In genomic region chr1:172550551-172550951, GRCm38 (mm10) we compare ENCODE assay signal across 9 mouse cellular contexts. TPM values are rescaled to one million over a fixed set of nuclear protein-coding genes. Genes with fewer than 3 reads are reported as not detected.
A peak's percentile ranks its signal among the peaks of the same experiment; 100 is the strongest.
DNase-seq lines count a peak whose midpoint lies in the region; ATAC-seq and TF ChIP-seq lines count a peak whose summit lies in the region.
"Had no signal": no experiment of that assay in that cellular context is flagged by ENCODE, and none has a peak within 500 bp of the region (broad histone marks: within the 10 kb centered on the region; RNA-seq: fewer than 3 reads in every experiment).

No protein-coding gene starts in this region.

- peak overlapping the region; percentile 26; the same call in 1 of the 2 replicates for H3K9ac ChIP-seq in heart, adult 2 months (ENCODE audit: low read depth, low read length)
- 0 out of 2 replicates have a peak overlapping the region, but pooled peaks have one; percentile 38 for H3K9ac ChIP-seq in intestine, postnatal 0 days (ENCODE audit: low read depth, low read length)
- no peak overlapping the region; the same call in 1 of the 2 replicates for H3K9ac ChIP-seq in liver, embryonic 11.5 days (ENCODE audit: low read depth, low read length)
- peak overlapping the region; percentile 55 for H3K9ac ChIP-seq in midbrain, postnatal 0 days (replicated peaks; ENCODE audit: low read length, poor library complexity, severe bottlenecking)

- intact Hi-C loops in heart, adult 2 months (cut with DNase I): no loop called here

- WGBS in heart, adult 2 months: 0% methylated on average over 8 of the region's 8 CpGs
- WGBS in intestine, postnatal 0 days: 0% methylated on average over 8 of the region's 8 CpGs
- WGBS in liver, embryonic 11.5 days: 0% methylated on average over 8 of the region's 8 CpGs
- 2% methylated on average over 8 of the region's 8 CpGs for WGBS in midbrain, postnatal 0 days

- TF ChIP-seq POLR2A in bone marrow macrophage, adult 2 months (IDR thresholded peaks at IDR 0.05; ENCODE audit: borderline replicate concordance, low read depth, low read length): no peak
- TF ChIP-seq POLR2A in heart, adult 2 months (IDR thresholded peaks at IDR 0.05; ENCODE audit: insufficient read depth, low read depth, low read length): peak; percentile 54

- DNase-seq in adrenal gland, adult 2 months: peak; percentile 56
- no peak for DNase-seq in adrenal gland, postnatal 4 days (ENCODE audit: low spot score in 2 of 2)
- peak; percentile 62 to 78 for DNase-seq in heart, adult 2 months
- DNase-seq in liver, embryonic 11.5 days (ENCODE audit: low spot score): peak; percentile 51
- peak; percentile 80 for DNase-seq in midbrain, postnatal 0 days (ENCODE audit: low spot score)
- DNase-seq in spleen, postnatal 36 days (ENCODE audit: low spot score in 2 of 2): peak; percentile 82 to 83

- H3K4me3 ChIP-seq in bone marrow macrophage, adult 2 months (ENCODE audit: insufficient read depth, low read length): peak overlapping the region; percentile 89
- H3K4me3 ChIP-seq in heart, adult 2 months: peak overlapping the region; percentile 44
- peak overlapping the region; percentile 48 for H3K4me3 ChIP-seq in intestine, postnatal 0 days (ENCODE audit: low read depth, low read length)
- peak overlapping the region; percentile 41 for H3K4me3 ChIP-seq in liver, embryonic 11.5 days (ENCODE audit: low read depth, low read length)
- H3K4me3 ChIP-seq in midbrain, postnatal 0 days (ENCODE audit: low read depth, low read length): peak overlapping the region; percentile 40

- H3K27ac ChIP-seq in bone marrow macrophage, adult 2 months (ENCODE audit: insufficient read depth, low read depth, low read length): peak overlapping the region; percentile 44
- peak overlapping the region; percentile 60 for H3K27ac ChIP-seq in heart, adult 2 months
- H3K27ac ChIP-seq in intestine, postnatal 0 days (ENCODE audit: low read depth, low read length): no peak overlapping the region
- no peak overlapping the region for H3K27ac ChIP-seq in liver, embryonic 11.5 days (ENCODE audit: low read depth, low read length)
- H3K27ac ChIP-seq in midbrain, postnatal 0 days (ENCODE audit: low read depth, low read length): peak overlapping the region; percentile 59; the same call in 1 of the 2 replicates

- no peaks in the 10 kb centered on the region for H3K79me2 ChIP-seq in heart, adult 2 months (replicated peaks; ENCODE audit: control insufficient read depth, insufficient read depth, low read length)

- TF ChIP-seq CTCF in bone marrow macrophage, adult 2 months (IDR thresholded peaks at IDR 0.05; ENCODE audit: low read depth, low read length): no peak
- TF ChIP-seq CTCF in heart, adult 2 months (IDR thresholded peaks at IDR 0.05): no peak
- TF ChIP-seq CTCF in intestine, postnatal 0 days (IDR thresholded peaks at IDR 0.05; ENCODE audit: low read depth): no peak
- TF ChIP-seq CTCF in midbrain, postnatal 0 days (IDR thresholded peaks at IDR 0.05): no peak; the same call in 1 of the 2 replicates

- H3K36me3 ChIP-seq in heart, adult 2 months (ENCODE audit: control insufficient read depth, insufficient read depth, low read length): no peaks in the 10 kb centered on the region
- H3K36me3 ChIP-seq in intestine, postnatal 0 days (ENCODE audit: control insufficient read depth, insufficient read depth): no peaks in the 10 kb centered on the region
- H3K36me3 ChIP-seq in liver, embryonic 11.5 days (ENCODE audit: control insufficient read depth, insufficient read depth, low read length): no peaks in the 10 kb centered on the region
- H3K36me3 ChIP-seq in midbrain, postnatal 0 days (ENCODE audit: insufficient read depth, low read length): no peaks in the 10 kb centered on the region

- peak overlapping the region; percentile 70 for H3K4me2 ChIP-seq in intestine, postnatal 0 days (replicated peaks; ENCODE audit: low read depth)
- peak overlapping the region; percentile 64 for H3K4me2 ChIP-seq in liver, embryonic 11.5 days
- peak overlapping the region; percentile 64 for H3K4me2 ChIP-seq in midbrain, postnatal 0 days (ENCODE audit: low read depth, low read length, poor library complexity, severe bottlenecking)

- no peak for TF ChIP-seq EP300 in heart, adult 2 months (IDR thresholded peaks at IDR 0.05; ENCODE audit: insufficient read depth, low read depth, low read length)

- peaks cover 65% of the 10 kb centered on the region for H3K4me1 ChIP-seq in bone marrow macrophage, adult 2 months (ENCODE audit: control insufficient read depth, insufficient read depth, low read length)
- H3K4me1 ChIP-seq in heart, adult 2 months (ENCODE audit: control insufficient read depth, insufficient read depth, low read length): peaks cover 16% of the 10 kb centered on the region
- H3K4me1 ChIP-seq in intestine, postnatal 0 days (replicated peaks; ENCODE audit: control insufficient read depth, insufficient read depth, low read length): 0 out of 2 replicates have a peak, but pooled peaks cover 12% of the 10 kb centered on the region
- H3K4me1 ChIP-seq in liver, embryonic 11.5 days (replicated peaks; ENCODE audit: control insufficient read depth, insufficient read depth, low read length): 0 out of 2 replicates have a peak, but pooled peaks cover 6% of the 10 kb centered on the region
- H3K4me1 ChIP-seq in midbrain, postnatal 0 days (ENCODE audit: insufficient read depth, low read length): peaks cover 4% of the 10 kb centered on the region; the same call in 1 of the 2 replicates

- no peaks in the 10 kb centered on the region for H3K9me3 ChIP-seq in intestine, postnatal 0 days (ENCODE audit: control insufficient read depth)
- H3K9me3 ChIP-seq in liver, embryonic 11.5 days (ENCODE audit: control insufficient read depth, low read length): no peaks in the 10 kb centered on the region
- no peaks in the 10 kb centered on the region for H3K9me3 ChIP-seq in midbrain, postnatal 0 days (ENCODE audit: low read length)

- ATAC-seq in intestine, postnatal 0 days: peak; percentile 79
- ATAC-seq in liver, embryonic 11.5 days (replicated peaks; ENCODE audit: low FRiP score): peak; percentile 65
- peak; percentile 87 for ATAC-seq in midbrain, postnatal 0 days (ENCODE audit: low FRiP score)

- no peaks in the 10 kb centered on the region for H3K27me3 ChIP-seq in heart, adult 2 months (ENCODE audit: control insufficient read depth, insufficient read depth, low read length)
- H3K27me3 ChIP-seq in intestine, postnatal 0 days (replicated peaks; ENCODE audit: control insufficient read depth, insufficient read depth, low read length): no peaks in the 10 kb centered on the region
- H3K27me3 ChIP-seq in liver, embryonic 11.5 days (replicated peaks; ENCODE audit: control insufficient read depth, insufficient read depth, low read length): peaks cover 6% of the 10 kb centered on the region; the same call in 1 of the 2 replicates
- no peaks in the 10 kb centered on the region for H3K27me3 ChIP-seq in midbrain, postnatal 0 days (ENCODE audit: insufficient read depth, low read length)

RNA-seq across cellular contexts. Expression of gene Vsig8, which starts 5.2 kb away (rescaled TPM):
- total RNA-seq in adrenal gland, adult 2 months (2021): under 1 TPM; 0.24 to 0.61 TPM
- 1.6 and 2.1 TPM in 2 replicates for polyA plus RNA-seq in adrenal gland, adult 2 months (2012; rRNA removed)
- under 1 TPM in 1 of 2 experiments, not detected in 1; 0.17 TPM for total RNA-seq in adrenal gland, postnatal 4 days (2021)
- not detected in 2 replicates for polyA plus RNA-seq in bone marrow macrophage, adult 2 months (2012; ENCODE audit: insufficient read depth, insufficient read length, missing spikeins)
- not detected for total RNA-seq in heart, adult 2 months (2021)
- not detected in 2 replicates for polyA plus RNA-seq in heart, adult 2 months (2012; rRNA removed)
- 0.44 and 0.53 TPM in 2 replicates for polyA plus RNA-seq in intestine, postnatal 0 days (2015; fragmentation: Nextera tagmentation; extraction: Ambion mirVana)
- polyA plus RNA-seq in liver, embryonic 11.5 days (2014; fragmentation: Nextera tagmentation; extraction: Ambion mirVana): not detected in 2 replicates
- 0.11 and 2.3 TPM in 2 replicates for total RNA-seq in midbrain, postnatal 0 days (2014; rRNA removed)
- 1.3 and 2.5 TPM in 2 replicates for polyA plus RNA-seq in midbrain, postnatal 0 days (2015; fragmentation: Nextera tagmentation; extraction: Ambion mirVana)

RNA-seq across cellular contexts. Expression of gene Cfap45, which starts 29.9 kb away (rescaled TPM):
- under 1 TPM; 0.31 to 0.37 TPM for total RNA-seq in adrenal gland, adult 2 months (2021)
- 0.15 TPM in 1 of 2 replicates, not detected in the other for polyA plus RNA-seq in adrenal gland, adult 2 months (2012; rRNA removed)
- total RNA-seq in adrenal gland, postnatal 4 days (2021): 1 to 10 TPM; 2.0 to 2.1 TPM
- polyA plus RNA-seq in bone marrow macrophage, adult 2 months (2012; ENCODE audit: insufficient read depth, insufficient read length, missing spikeins): 0.87 and 1.2 TPM in 2 replicates
- under 1 TPM; 0.39 to 0.52 TPM for total RNA-seq in heart, adult 2 months (2021)
- polyA plus RNA-seq in heart, adult 2 months (2012; rRNA removed): 0.26 and 0.53 TPM in 2 replicates
- 0.77 and 1.3 TPM in 2 replicates for polyA plus RNA-seq in intestine, postnatal 0 days (2015; fragmentation: Nextera tagmentation; extraction: Ambion mirVana)
- 0.77 and 1.4 TPM in 2 replicates for polyA plus RNA-seq in liver, embryonic 11.5 days (2014; fragmentation: Nextera tagmentation; extraction: Ambion mirVana)
- total RNA-seq in midbrain, postnatal 0 days (2014; rRNA removed): 3.1 and 6.3 TPM in 2 replicates
- polyA plus RNA-seq in midbrain, postnatal 0 days (2015; fragmentation: Nextera tagmentation; extraction: Ambion mirVana): 3.9 and 5.4 TPM in 2 replicates

RNA-seq across cellular contexts. Expression of gene Slamf8, which starts 39.8 kb away (rescaled TPM):
- total RNA-seq in adrenal gland, adult 2 months (2021): 1 to 10 TPM in 1 of 2 experiments, under 1 TPM in 1; 0.49 to 1.1 TPM
- 0.98 and 1.1 TPM in 2 replicates for polyA plus RNA-seq in adrenal gland, adult 2 months (2012; rRNA removed)
- under 1 TPM; 0.25 to 0.28 TPM for total RNA-seq in adrenal gland, postnatal 4 days (2021)
- polyA plus RNA-seq in bone marrow macrophage, adult 2 months (2012; ENCODE audit: insufficient read depth, insufficient read length, missing spikeins): 4.0 TPM in 2 replicates
- total RNA-seq in heart, adult 2 months (2021): under 1 TPM; 0.30 to 0.34 TPM
- polyA plus RNA-seq in heart, adult 2 months (2012; rRNA removed): 0.97 and 1.3 TPM in 2 replicates
- polyA plus RNA-seq in intestine, postnatal 0 days (2015; fragmentation: Nextera tagmentation; extraction: Ambion mirVana): 0.27 and 0.52 TPM in 2 replicates
- polyA plus RNA-seq in liver, embryonic 11.5 days (2014; fragmentation: Nextera tagmentation; extraction: Ambion mirVana): not detected in 2 replicates
- total RNA-seq in midbrain, postnatal 0 days (2014; rRNA removed): not detected in 2 replicates
- polyA plus RNA-seq in midbrain, postnatal 0 days (2015; fragmentation: Nextera tagmentation; extraction: Ambion mirVana): not detected in 2 replicates

RNA-seq across cellular contexts. Expression of gene Tagln2, which starts 50.7 kb away (rescaled TPM):
- 100 to 1,000 TPM in 1 of 2 experiments, 10 to 100 TPM in 1; 60.9 to 108 TPM for total RNA-seq in adrenal gland, adult 2 months (2021)
- 89.5 and 121 TPM in 2 replicates for polyA plus RNA-seq in adrenal gland, adult 2 months (2012; rRNA removed)
- 100 to 1,000 TPM; 143 to 153 TPM for total RNA-seq in adrenal gland, postnatal 4 days (2021)
- 316 and 321 TPM in 2 replicates for polyA plus RNA-seq in bone marrow macrophage, adult 2 months (2012; ENCODE audit: insufficient read depth, insufficient read length, missing spikeins)
- total RNA-seq in heart, adult 2 months (2021): 10 to 100 TPM; 65.5 to 77.8 TPM
- polyA plus RNA-seq in heart, adult 2 months (2012; rRNA removed): 131 and 152 TPM in 2 replicates
- polyA plus RNA-seq in intestine, postnatal 0 days (2015; fragmentation: Nextera tagmentation; extraction: Ambion mirVana): 339 and 374 TPM in 2 replicates
- 248 and 257 TPM in 2 replicates for polyA plus RNA-seq in liver, embryonic 11.5 days (2014; fragmentation: Nextera tagmentation; extraction: Ambion mirVana)
- total RNA-seq in midbrain, postnatal 0 days (2014; rRNA removed): 36.3 and 41.6 TPM in 2 replicates
- polyA plus RNA-seq in midbrain, postnatal 0 days (2015; fragmentation: Nextera tagmentation; extraction: Ambion mirVana): 36.7 and 41.8 TPM in 2 replicates

RNA-seq across cellular contexts. Expression of gene Fcrl6, which starts 51.8 kb away (rescaled TPM):
- not detected for total RNA-seq in adrenal gland, adult 2 months (2021)
- not detected in 2 replicates for polyA plus RNA-seq in adrenal gland, adult 2 months (2012; rRNA removed)
- not detected for total RNA-seq in adrenal gland, postnatal 4 days (2021)
- polyA plus RNA-seq in bone marrow macrophage, adult 2 months (2012; ENCODE audit: insufficient read depth, insufficient read length, missing spikeins): not detected in 2 replicates
- total RNA-seq in heart, adult 2 months (2021): not detected
- polyA plus RNA-seq in heart, adult 2 months (2012; rRNA removed): not detected in 2 replicates
- polyA plus RNA-seq in intestine, postnatal 0 days (2015; fragmentation: Nextera tagmentation; extraction: Ambion mirVana): not detected in 2 replicates
- 0.11 TPM in 1 of 2 replicates, not detected in the other for polyA plus RNA-seq in liver, embryonic 11.5 days (2014; fragmentation: Nextera tagmentation; extraction: Ambion mirVana)
- 0.16 TPM in 1 of 2 replicates, not detected in the other for total RNA-seq in midbrain, postnatal 0 days (2014; rRNA removed)
- 0.10 and 0.11 TPM in 2 replicates for polyA plus RNA-seq in midbrain, postnatal 0 days (2015; fragmentation: Nextera tagmentation; extraction: Ambion mirVana)
- polyA plus RNA-seq: large intestine, adult 2 months had no signal

Comparison
In these comparisons a context has a peak if more than half of its experiments do, and no peak if none do; other contexts are left out.
1. DNase-seq: peak in adrenal gland, adult 2 months (single experiment), heart, adult 2 months (2 of 2), liver, embryonic 11.5 days (single experiment), midbrain, postnatal 0 days (single experiment) and spleen, postnatal 36 days (2 of 2); none in adrenal gland, postnatal 4 days (0 of 2).
2. H3K27ac ChIP-seq: peak in bone marrow macrophage, adult 2 months (single experiment), heart, adult 2 months (single experiment) and midbrain, postnatal 0 days (single experiment); none in intestine, postnatal 0 days (single experiment) and liver, embryonic 11.5 days (single experiment).
3. Peak in every context shown above with its lines, with median percentiles within 50 percentile points of each other: H3K4me3 ChIP-seq, ATAC-seq and H3K4me2 ChIP-seq.